Mouse (Mus musculus): ENCODE data around the gene Rdh8.

DNA sequence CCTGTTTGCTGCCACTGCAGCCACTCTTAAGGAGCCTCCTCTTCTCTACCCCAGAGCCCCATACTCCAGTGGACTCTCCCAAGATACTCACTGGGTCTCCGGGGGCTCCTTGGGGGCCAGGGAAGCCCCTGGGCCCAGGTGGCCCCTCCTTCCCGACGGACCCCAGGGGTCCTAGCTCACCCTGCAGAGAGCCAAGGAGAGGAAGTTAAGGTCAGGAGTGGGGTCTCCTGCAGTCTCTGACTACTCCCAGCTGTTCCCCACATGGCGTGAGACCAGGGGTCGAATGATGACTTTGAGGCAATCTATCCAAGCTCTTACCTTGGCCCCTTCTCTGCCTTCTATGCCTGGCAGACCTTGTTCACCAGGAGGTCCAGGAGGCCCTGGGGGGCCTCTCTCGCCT is 33.2 kb upstream of the Rdh8 start:
- no peak for TF ChIP-seq CTCF (IDR thresholded peaks at IDR 0.05; ENCODE audit: low read depth)
- TF ChIP-seq EP300 (IDR thresholded peaks at IDR 0.05; ENCODE audit: low read depth): no peak

All from heart, postnatal 0 days (tissue).